Mouse (Mus musculus) heart, embryonic 10.5 days (tissue): ENCODE results near the gene Glipr2. TPM values are rescaled to one million over a fixed set of nuclear protein-coding genes. Genes with fewer than 3 reads are reported as not detected.
A peak's percentile ranks its signal among the peaks of the same experiment; 100 is the strongest.

Source experiments
- DNase-seq: peaks from one replicate; pipeline ENCODE4 v3.0.0-alpha.2; 2017; ENCODE audit warnings: low spot score
- H3K27ac ChIP-seq: fragments of 300-500 bp; sonication (generic); 2 replicates; pipeline ENCODE4 v1.5.1; 2016; ENCODE audit warnings: mild to moderate bottlenecking
- H3K27me3 ChIP-seq: fragments of 300-500 bp; sonication (generic); 2 replicates; pipeline ENCODE4 v1.6.1; 2016; ENCODE audit warnings: mild to moderate bottlenecking; ENCODE audit not compliant: poor library complexity, insufficient read depth, severe bottlenecking
- H3K36me3 ChIP-seq: fragments of 300-500 bp; sonication (generic); 2 replicates; pipeline ENCODE4 v1.6.1; 2016; ENCODE audit warnings: mild to moderate bottlenecking, moderate library complexity
- H3K4me1 ChIP-seq: fragments of 300-500 bp; sonication (generic); 2 replicates; pipeline ENCODE4 v1.6.1; 2016; ENCODE audit warnings: mild to moderate bottlenecking
- H3K4me3 ChIP-seq: fragments of 300-500 bp; sonication (generic); 2 replicates; pipeline ENCODE4 v1.5.1; 2016; ENCODE audit warnings: mild to moderate bottlenecking, moderate library complexity
- H3K9me3 ChIP-seq: fragments of 300-500 bp; sonication (generic); 2 replicates; pipeline ENCODE4 v1.6.1; 2016; ENCODE audit warnings: mild to moderate bottlenecking, moderate library complexity
- WGBS: fragments of 180-500 bp; shearing (Covaris S2); methylation state at CpG from one replicate; pipeline ENCODE4 v1.1.7; 2016; 5-methylcytosine and 5-hydroxymethylcytosine counted together
- polyA plus RNA-seq: library from polyadenylated mRNA; unstranded; fragments of >200 nt; fragmentation: Nextera tagmentation; extraction: Ambion mirVana; gene quantifications from 2 replicates; pipeline ENCODE4 v1.2.1, GENCODE M21; 2016

Gene Glipr2
- polyA plus RNA-seq, 1 experiment from 2014 or later: 119 TPM

DNA sequence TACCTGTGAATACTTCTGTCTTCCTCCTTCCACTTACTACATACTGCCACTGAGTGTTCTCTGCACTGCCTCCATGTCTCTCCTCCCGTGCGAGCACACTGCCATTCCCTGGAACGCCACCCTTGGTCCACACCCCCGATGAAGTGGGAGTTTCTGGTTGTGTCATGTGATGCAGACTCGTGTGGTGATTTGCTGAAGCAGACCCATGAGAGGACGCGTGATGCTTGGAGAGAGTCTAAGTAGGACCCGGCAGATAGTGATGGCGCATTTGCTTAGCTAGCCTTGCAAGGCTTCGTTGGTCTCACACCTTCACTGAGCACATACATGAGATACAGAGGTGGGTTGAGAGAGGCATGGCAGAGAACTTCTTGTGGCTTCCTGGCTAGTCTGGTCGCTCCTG, 35.9 kb downstream of the Glipr2 start:
- 89% methylated on average over 11 of the region's 11 CpGs for WGBS
- DNase-seq: peak; percentile 30
- H3K4me1 ChIP-seq: no peaks in the 10 kb centered on the region

DNA sequence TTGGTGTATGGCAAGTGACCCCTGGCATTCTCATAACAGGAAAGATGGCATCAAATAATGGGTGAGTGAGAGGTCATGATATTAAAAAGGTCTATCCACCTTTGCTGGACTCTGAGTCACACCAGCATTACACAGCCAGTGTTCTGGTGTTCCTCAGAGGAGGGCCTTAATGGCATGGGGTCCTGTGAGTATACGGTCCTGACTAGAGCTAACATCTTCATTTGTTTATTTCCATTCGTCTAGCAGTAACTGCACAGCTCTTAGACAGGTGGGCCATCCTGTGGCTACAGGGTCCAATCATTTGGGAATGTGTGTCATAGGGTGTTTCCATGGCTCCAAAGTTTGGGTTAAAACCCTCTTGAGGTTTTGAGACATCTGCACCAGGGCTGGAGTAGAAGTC, 37.1 kb downstream of the Glipr2 start:
- H3K27ac ChIP-seq: no peak overlapping the region
- 70% methylated on average over 2 of the region's 2 CpGs for WGBS
- H3K27me3 ChIP-seq: no peaks in the 10 kb centered on the region
- H3K4me3 ChIP-seq: no peak overlapping the region
- peak; percentile 61 for DNase-seq
- H3K36me3 ChIP-seq: no peaks in the 10 kb centered on the region
- H3K9me3 ChIP-seq: no peaks in the 10 kb centered on the region
- no peaks in the 10 kb centered on the region for H3K4me1 ChIP-seq

More for the DNA sequence above, 35.9 kb downstream of the Glipr2 start:
- Histone ChIP-seq H3K9me3 (no peaks in the 10 kb centered on the region), H3K36me3 (no peaks in the 10 kb centered on the region), H3K27ac (no peak overlapping the region), H3K27me3 (no peaks in the 10 kb centered on the region), H3K4me3 (no peak overlapping the region)

DNA sequence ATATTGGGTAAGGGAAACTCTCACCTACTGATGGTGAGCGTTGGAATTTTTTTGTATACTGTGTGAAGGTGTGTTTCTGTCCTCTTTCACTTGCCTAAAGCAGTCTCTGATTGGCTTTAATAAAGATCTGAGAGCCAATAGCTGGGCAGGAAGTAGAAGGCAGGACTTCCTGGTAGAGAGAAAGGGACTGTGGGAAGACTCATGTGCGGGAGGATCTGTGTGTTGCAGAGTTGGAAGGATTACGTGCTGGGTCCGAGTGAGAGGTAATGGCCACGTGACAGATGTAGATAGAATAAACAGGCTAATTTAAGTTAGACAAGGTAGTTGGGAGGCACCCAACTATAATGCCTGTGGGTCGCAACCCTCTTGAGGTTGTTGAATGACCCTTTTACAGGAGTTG, 46.4 kb downstream of the Glipr2 start:
- WGBS: 80% methylated on average over 6 of the region's 6 CpGs
- no peak overlapping the region for H3K4me3 ChIP-seq
- H3K36me3 ChIP-seq: no peaks in the 10 kb centered on the region
- H3K4me1 ChIP-seq: no peaks in the 10 kb centered on the region
- H3K27ac ChIP-seq: no peak overlapping the region
- no peaks in the 10 kb centered on the region for H3K27me3 ChIP-seq
- no peaks in the 10 kb centered on the region for H3K9me3 ChIP-seq
- peak; percentile 74 for DNase-seq

DNA sequence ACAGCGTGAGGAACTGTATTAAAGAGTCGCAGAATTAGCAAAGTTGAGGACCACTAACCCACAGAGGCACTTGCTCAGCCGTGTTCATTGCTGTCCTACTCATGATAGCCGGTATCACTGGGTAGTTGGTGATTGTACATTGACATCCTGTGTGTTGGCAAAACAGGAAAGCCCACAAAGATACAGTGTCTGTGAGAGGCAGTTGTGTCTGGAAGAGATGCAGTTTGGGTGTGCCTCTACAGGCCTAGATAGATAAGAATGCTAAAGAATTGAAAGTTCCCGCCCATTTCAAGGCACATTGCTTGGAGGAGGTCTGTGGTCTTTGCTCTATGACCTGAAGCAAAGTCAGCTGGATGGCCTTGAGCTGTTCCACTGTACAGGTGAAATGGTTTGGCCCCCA, 46.9 kb downstream of the Glipr2 start, which contains the start of gene Clta:
Gene Clta (plus strand): TSS at position 327 of the 400 bp plus-strand sequence.
- H3K36me3 ChIP-seq: no peaks in the 10 kb centered on the region
- no peak within 1 kb of the TSS for H3K4me3 ChIP-seq
- peak within 1 kb of the TSS; percentile 17; the same call in 1 of the 2 replicates for H3K27ac ChIP-seq
- H3K9me3 ChIP-seq: no peaks in the 10 kb centered on the region
- 72% methylated on average over 5 of the region's 5 CpGs for WGBS
- H3K27me3 ChIP-seq: no peaks in the 10 kb centered on the region
- no peaks in the 10 kb centered on the region for H3K4me1 ChIP-seq
- DNase-seq: peak; percentile 79

DNA sequence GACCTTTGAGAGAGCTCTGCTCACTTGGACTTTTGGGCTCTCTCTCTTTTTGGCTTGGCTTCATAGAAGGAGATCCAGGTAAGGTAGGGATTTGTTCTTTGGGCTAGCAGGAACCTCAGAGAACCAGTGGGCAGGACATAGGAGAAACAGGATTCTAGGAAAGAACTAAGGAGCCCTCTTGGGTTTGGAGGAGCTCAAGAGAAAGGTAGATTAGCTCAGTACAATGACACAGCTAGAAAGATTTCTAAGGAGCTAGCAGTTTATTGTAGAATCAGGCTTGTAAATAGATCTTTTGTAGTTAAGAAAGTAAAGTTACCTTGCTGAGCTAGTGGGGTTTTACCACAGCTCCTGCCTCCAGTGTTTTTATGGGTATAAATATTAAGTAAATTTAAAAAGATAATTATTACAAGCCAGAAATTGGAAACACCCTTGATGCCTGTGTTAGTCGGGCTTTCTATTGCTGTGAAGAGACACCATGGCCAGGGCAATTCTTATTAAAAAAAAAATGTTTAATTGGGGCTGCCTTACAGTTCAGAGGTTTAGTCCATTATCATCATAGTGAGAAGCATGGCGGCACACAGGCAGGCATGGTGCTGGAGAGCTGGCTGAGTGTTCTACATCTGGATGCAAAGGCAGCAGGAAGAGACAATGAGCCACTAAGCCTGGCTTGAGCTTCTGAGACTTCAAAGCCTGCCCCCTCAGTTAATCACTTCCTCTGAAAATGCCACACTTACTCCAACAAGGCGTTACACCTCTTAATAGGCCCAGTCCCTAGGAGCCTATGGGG, 47.6 kb downstream of the Glipr2 start:
- peak; percentile 63 for DNase-seq
- peak overlapping the region; percentile 17; the same call in 1 of the 2 replicates for H3K27ac ChIP-seq
- 68% methylated on average over 3 of the region's 3 CpGs for WGBS
- no peaks in the 10 kb centered on the region for H3K27me3 ChIP-seq
- no peaks in the 10 kb centered on the region for H3K9me3 ChIP-seq
- H3K4me3 ChIP-seq: no peak overlapping the region
- no peaks in the 10 kb centered on the region for H3K4me1 ChIP-seq
- no peaks in the 10 kb centered on the region for H3K36me3 ChIP-seq

DNA sequence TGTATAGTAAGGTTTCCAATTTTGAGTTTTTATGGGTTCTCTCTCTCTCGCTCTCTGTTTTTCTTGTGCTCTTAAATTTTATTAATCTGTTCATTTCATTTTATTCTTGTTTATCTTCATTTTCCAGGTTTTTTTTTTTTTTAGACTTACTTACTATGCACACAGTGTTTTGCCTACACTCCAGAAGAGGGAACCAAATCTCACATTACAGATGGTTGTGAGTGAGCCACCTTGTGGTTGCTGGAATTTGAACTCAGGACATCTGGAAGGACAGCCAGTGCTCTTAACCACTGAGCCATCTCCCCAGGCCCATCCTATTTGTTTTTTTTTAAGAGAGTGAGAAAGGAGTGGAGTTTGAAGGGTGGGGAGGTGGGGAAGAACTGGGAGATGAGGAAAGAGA, 53.0 kb downstream of the Glipr2 start:
- peak; percentile 38 for DNase-seq
- WGBS: 85% methylated on average over 1 of the region's 1 CpGs

DNA sequence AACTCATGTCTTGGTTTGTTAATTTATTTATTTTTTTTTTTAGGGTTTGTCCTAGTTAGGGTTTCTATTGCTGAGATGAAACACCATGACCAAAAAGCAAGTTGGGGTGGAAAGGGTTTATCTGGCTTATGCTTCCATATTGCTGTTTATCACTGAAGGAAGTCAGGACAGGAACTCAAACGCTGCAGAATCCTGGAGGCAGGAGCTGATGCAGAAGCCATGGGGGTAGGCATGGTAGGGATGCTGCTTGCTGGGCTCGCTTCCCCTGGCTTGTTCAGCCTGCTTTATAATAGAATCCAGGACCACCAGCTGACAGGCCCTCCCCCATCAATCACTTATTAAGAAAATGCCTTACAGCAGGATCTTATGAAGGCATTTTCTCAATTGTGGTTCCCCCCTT, 53.7 kb downstream of the Glipr2 start:
- no peak for DNase-seq
- WGBS: 45% methylated on average over 2 of the region's 2 CpGs
- H3K4me3 ChIP-seq: no peak overlapping the region
- H3K9me3 ChIP-seq: no peaks in the 10 kb centered on the region
- no peak overlapping the region for H3K27ac ChIP-seq
- 0 out of 2 replicates have a peak, but pooled peaks cover 5% of the 10 kb centered on the region for H3K36me3 ChIP-seq
- peaks cover 20% of the 10 kb centered on the region for H3K4me1 ChIP-seq
- no peaks in the 10 kb centered on the region for H3K27me3 ChIP-seq

More for the DNA sequence above, 53.0 kb downstream of the Glipr2 start:
- Histone ChIP-seq H3K9me3 (no peaks in the 10 kb centered on the region), H3K4me3 (no peak overlapping the region), H3K36me3 (0 out of 2 replicates have a peak, but pooled peaks cover 3% of the 10 kb centered on the region), H3K4me1 (peaks cover 18% of the 10 kb centered on the region), H3K27ac (no peak overlapping the region), H3K27me3 (no peaks in the 10 kb centered on the region)

DNA sequence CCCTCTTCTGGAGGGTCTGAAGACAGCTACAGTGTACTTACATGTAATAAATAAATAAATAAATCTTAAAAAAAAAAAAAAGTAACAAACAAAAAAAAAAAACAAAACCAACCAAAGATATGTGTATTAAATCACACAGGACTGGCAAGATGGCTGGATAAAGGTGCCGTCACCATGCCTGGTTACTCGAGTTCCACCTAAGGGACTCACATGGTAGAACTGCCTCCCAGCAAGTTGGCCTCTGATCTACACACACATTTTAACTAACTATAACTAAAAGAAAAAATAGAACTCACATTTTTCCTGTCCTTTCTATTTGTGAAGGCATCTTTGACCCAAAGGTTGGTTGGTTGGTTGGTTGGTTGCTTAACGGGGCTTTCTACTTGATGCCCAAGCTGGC, 54.6 kb downstream of the Glipr2 start:
- WGBS: 72% methylated on average over 3 of the region's 3 CpGs
- peaks cover 8% of the 10 kb centered on the region; the same call in 1 of the 2 replicates for H3K36me3 ChIP-seq
- H3K27me3 ChIP-seq: no peaks in the 10 kb centered on the region
- H3K4me1 ChIP-seq: peaks cover 23% of the 10 kb centered on the region
- H3K27ac ChIP-seq: peak overlapping the region; percentile 91
- H3K9me3 ChIP-seq: no peaks in the 10 kb centered on the region
- no peak for DNase-seq
- peak overlapping the region; percentile 98 for H3K4me3 ChIP-seq

DNA sequence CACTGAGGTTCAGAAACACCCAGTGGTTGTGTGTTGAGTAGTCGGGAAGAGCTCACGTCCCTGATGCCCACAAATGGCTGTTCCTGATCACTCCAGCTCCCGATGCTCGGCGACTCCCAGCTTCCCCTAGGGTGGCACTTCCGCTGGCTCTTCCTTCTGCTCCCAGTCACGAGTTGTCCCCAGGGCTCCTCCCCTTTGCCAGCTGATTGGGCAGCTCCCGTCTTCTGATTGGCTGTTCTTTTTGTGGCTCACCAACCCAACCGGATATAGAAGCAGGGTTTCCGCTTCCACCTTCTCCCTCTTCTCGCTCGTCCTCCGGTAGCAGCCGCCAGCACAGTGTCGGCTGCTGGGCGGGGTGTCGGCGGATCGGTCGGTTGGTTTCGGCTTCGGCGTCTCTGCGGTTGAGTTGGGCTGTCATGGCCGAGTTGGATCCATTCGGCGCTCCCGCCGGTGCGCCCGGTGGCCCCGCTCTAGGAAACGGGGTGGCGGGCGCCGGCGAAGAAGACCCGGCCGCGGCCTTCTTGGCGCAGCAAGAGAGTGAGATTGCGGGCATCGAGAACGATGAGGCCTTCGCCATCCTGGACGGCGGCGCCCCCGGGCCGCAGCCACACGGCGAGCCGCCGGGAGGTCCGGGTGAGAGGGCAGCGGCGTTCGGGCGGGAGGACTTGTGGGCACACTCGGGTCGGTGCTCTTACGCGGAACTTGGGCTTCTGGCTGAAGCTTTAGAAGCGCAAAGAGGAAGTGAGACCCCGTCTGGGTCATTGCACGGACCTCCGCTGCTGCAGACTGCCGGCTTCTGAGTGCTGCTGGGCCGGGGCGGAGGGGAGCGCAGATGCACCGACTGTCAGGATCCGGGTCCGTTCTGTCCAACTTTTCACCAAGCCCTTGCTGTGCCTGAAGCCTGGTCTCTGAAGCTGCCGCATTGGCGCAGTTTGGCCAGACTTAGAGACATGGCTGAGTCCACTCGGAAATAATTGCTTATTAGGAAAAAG, 55.5 kb downstream of the Glipr2 start:
- Histone ChIP-seq H3K36me3 (peaks cover 14% of the 10 kb centered on the region; the same call in 1 of the 2 replicates), H3K27ac (peak overlapping the region; percentile 91), H3K27me3 (no peaks in the 10 kb centered on the region), H3K9me3 (no peaks in the 10 kb centered on the region), H3K4me1 (peaks cover 26% of the 10 kb centered on the region), H3K4me3 (peak overlapping the region; percentile 98)
- DNase-seq: peak; percentile 98
- WGBS: under 1% methylated on average over 77 of the region's 77 CpGs

DNA sequence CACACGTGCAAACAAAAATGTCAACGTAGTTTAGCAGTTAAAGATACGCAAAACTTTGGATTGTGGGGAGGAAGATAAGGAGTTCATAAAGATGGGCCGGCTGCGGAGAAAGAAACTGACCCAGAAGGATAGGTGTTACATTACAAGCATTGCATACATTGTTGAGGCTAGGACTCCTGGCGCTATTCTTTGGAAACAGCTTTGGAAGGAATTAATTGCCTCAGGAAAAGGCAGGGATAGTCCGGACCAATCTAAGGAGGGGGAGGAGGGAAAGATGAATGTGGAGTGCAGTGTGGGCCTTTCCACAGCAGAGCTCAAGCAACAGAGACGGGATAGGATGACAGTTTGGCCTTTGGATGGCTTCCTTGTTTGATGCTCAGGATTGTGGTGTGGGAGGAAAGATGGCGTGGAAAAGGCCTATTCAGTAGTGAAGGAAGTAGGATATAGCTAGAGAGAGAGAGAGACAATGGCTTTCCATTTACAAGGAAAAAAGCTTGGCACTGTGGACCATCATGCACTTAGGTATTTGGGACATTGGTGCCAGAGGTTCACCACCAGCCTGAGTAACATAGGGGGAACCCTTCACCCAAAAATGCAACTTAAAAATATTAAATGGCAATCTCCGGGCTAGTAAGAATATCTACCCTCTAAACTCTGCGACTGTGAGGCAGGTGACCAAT, 56.3 kb downstream of the Glipr2 start:
- peaks cover 20% of the 10 kb centered on the region for H3K36me3 ChIP-seq
- H3K4me3 ChIP-seq: peak overlapping the region; percentile 98
- H3K4me1 ChIP-seq: peaks cover 34% of the 10 kb centered on the region
- H3K27ac ChIP-seq: peak overlapping the region; percentile 91
- H3K9me3 ChIP-seq: no peaks in the 10 kb centered on the region
- peak; percentile 67 for DNase-seq
- WGBS: 27% methylated on average over 11 of the region's 11 CpGs
- H3K27me3 ChIP-seq: no peaks in the 10 kb centered on the region

DNA sequence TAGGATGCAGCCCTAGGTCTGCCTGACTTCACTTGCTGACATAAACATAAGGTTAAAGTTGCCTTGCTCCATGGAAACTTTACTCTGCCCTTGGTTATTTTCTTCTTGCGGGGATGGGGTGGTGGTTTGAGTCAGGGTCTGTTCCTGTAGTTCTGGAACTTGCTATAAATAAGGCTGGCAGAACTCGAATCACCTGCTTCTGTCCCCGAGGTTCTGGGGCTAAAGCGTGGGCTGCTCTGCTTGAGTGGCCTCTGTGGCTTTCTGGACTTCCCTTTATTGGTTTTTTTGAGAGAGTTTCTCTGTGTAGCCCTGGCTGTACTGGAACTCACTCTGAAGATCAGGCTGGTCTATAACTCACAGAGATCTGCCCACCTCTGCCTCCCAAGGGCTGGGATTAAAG, 58.9 kb downstream of the Glipr2 start:
- H3K4me1 ChIP-seq: peaks cover 37% of the 10 kb centered on the region
- H3K27me3 ChIP-seq: no peaks in the 10 kb centered on the region
- H3K36me3 ChIP-seq: peaks cover 43% of the 10 kb centered on the region
- H3K9me3 ChIP-seq: no peaks in the 10 kb centered on the region
- H3K4me3 ChIP-seq: no peak overlapping the region
- WGBS: 93% methylated on average over 4 of the region's 4 CpGs
- no peak overlapping the region for H3K27ac ChIP-seq
- DNase-seq: peak; percentile 42

DNA sequence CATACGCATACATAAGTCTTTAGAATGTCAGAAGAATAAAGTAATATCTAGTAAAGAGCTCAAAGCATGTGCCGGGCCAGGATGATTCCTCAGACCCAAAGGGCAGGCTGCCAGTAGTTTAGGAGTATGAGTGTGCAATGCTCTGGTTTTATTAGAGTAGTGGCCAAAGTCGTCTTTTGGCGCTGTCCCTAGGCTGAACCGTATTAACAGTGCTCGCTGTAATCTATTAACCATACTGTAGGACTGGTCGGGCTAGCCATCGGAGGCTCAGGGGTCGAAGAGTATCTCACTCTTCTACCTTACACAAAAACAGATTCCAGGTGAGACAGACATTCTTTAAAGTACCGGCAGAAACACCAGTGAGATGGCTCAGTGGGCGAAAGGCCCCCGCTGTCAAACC, 59.6 kb downstream of the Glipr2 start:
- Histone ChIP-seq H3K4me1 (peaks cover 37% of the 10 kb centered on the region), H3K36me3 (peaks cover 50% of the 10 kb centered on the region), H3K4me3 (no peak overlapping the region), H3K9me3 (no peaks in the 10 kb centered on the region), H3K27me3 (no peaks in the 10 kb centered on the region), H3K27ac (no peak overlapping the region)
- DNase-seq: peak; percentile 61
- 93% methylated on average over 12 of the region's 12 CpGs for WGBS
